Mouse (Mus musculus) megakaryocyte, embryonic 14.5 days (primary cell): Measurements from ENCODE around the gene Zbtb45.

ENCODE experiments used
- FLI1 ChIP-seq: IDR thresholded peaks from 2 replicates; pipeline ENCODE4 v1.6.1; 2012; ENCODE audit warnings: low read length, inconsistent platforms, mixed read lengths
- GATA1 ChIP-seq: IDR thresholded peaks from 3 replicates; pipeline ENCODE4 v1.6.1; 2012; ENCODE audit warnings: mixed read lengths, low read length, inconsistent platforms, borderline replicate concordance

DNA sequence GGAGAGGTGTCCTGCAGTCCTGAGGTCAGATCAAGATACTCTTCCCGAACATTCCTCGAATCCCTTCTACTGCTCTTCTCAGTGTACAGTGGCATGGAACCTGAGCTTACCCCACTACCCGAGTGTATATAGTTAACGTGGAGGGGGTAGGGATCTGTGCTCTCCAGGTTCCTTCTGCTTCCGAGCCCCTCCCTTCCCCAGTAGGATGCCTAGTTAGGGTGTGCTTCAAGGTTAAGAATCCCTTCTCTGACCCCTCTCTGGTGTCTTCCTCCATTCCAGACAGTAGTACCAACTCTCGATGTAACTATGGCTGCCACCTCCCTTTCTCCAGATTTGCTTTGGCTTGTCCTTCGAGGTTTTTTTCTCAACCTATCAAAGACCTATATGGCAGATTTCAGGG is 29.5 kb downstream of the Zbtb45 start:
- TF ChIP-seq GATA1 = no peak
- TF ChIP-seq FLI1 = no peak
